Mouse (Mus musculus) kidney, embryonic 14.5 days (tissue): ENCODE measurements around the gene Mindy1. TPM values are rescaled to one million over a fixed set of nuclear protein-coding genes. Genes with fewer than 3 reads are reported as not detected.

Experiments used
- ATAC-seq: fragments of 200-750 bp; cut with Nextera tagmentation; 2 replicates; pipeline ENCODE4 v1.8.0; 2017; ENCODE audit warnings: moderate number of reproducible peaks, mild to moderate bottlenecking, moderate TSS enrichment, moderate library complexity; ENCODE audit not compliant: low FRiP score, low TSS enrichment
- H3K27ac ChIP-seq: fragments of 300-500 bp; sonication (generic); 2 replicates; pipeline ENCODE4 v1.5.1; 2014; ENCODE audit warnings: low read depth, mild to moderate bottlenecking, low read length, moderate library complexity, mixed read lengths
- H3K27me3 ChIP-seq: fragments of 300-500 bp; sonication (generic); 2 replicates; pipeline ENCODE4 v1.6.1; 2014; ENCODE audit warnings: mild to moderate bottlenecking, low read length; ENCODE audit not compliant: control insufficient read depth, insufficient read depth
- H3K36me3 ChIP-seq: fragments of 300-500 bp; sonication (generic); 2 replicates; pipeline ENCODE4 v1.6.1; 2014; ENCODE audit warnings: low read length, mixed read lengths; ENCODE audit not compliant: control insufficient read depth, insufficient read depth
- H3K4me1 ChIP-seq: fragments of 300-500 bp; sonication (generic); 2 replicates; pipeline ENCODE4 v1.6.1; 2014; ENCODE audit warnings: low read length, mixed read lengths; ENCODE audit not compliant: control insufficient read depth, insufficient read depth
- H3K4me2 ChIP-seq: fragments of 300-500 bp; sonication (generic); replicated peaks from 2 replicates; pipeline ENCODE4 v1.6.1; 2014; ENCODE audit warnings: low read depth, mild to moderate bottlenecking, low read length
- H3K4me3 ChIP-seq: fragments of 300-500 bp; sonication (generic); 2 replicates; pipeline ENCODE4 v1.5.1; 2014; ENCODE audit warnings: mild to moderate bottlenecking, low read length
- H3K9ac ChIP-seq: fragments of 300-500 bp; sonication (generic); 2 replicates; pipeline ENCODE4 v1.6.1; 2014; ENCODE audit warnings: low read depth, mild to moderate bottlenecking, low read length, moderate library complexity
- H3K9me3 ChIP-seq: fragments of 300-500 bp; sonication (generic); 2 replicates; pipeline ENCODE4 v1.6.1; 2016; ENCODE audit warnings: low read length; ENCODE audit not compliant: control insufficient read depth
- WGBS: fragments of 180-500 bp; shearing (Covaris S2); extraction: QIAGEN DNeasy Blood & Tissue Kit; methylation state at CpG from one replicate; pipeline ENCODE4 v1.1.7; 2014; 5-methylcytosine and 5-hydroxymethylcytosine counted together
- polyA plus RNA-seq: library from polyadenylated mRNA; unstranded; fragments of >200 nt; fragmentation: Nextera tagmentation; extraction: Ambion mirVana; gene quantifications from 2 replicates; pipeline ENCODE4 v1.2.1, GENCODE M21; 2014

Gene Mindy1
- polyA plus RNA-seq, 1 experiment from 2014 or later, result 40.9 TPM

GRCm38 (mm10) chr3:95294316-95294715, 13.2 kb downstream of the Mindy1 start:
- H3K4me1 ChIP-seq, result no peaks in the 10 kb centered on the region; the same call in 1 of the 2 replicates
- WGBS, result 89% methylated on average over 7 of the region's 7 CpGs
- H3K27ac ChIP-seq, result no peak overlapping the region
- no peak overlapping the region for H3K4me2 ChIP-seq
- no peaks in the 10 kb centered on the region for H3K27me3 ChIP-seq
- peaks cover 38% of the 10 kb centered on the region for H3K36me3 ChIP-seq
- ATAC-seq, result no peak
- H3K9me3 ChIP-seq, result no peaks in the 10 kb centered on the region
- no peak overlapping the region for H3K9ac ChIP-seq
- no peak overlapping the region for H3K4me3 ChIP-seq

- Histone ChIP-seq H3K9ac (no peak overlapping the region), H3K36me3 (peaks cover 38% of the 10 kb centered on the region), H3K27ac (no peak overlapping the region), H3K9me3 (no peaks in the 10 kb centered on the region), H3K4me1 (no peaks in the 10 kb centered on the region; the same call in 1 of the 2 replicates), H3K27me3 (no peaks in the 10 kb centered on the region), H3K4me2 (no peak overlapping the region), H3K4me3 (no peak overlapping the region)
- WGBS, result 87% methylated on average over 5 of the region's 5 CpGs
- no peak for ATAC-seq
These were observed 13.6 kb downstream of the Mindy1 start for GRCm38 (mm10) chr3:95294718-95295117.

GRCm38 (mm10) chr3:95295321-95296102, 14.4 kb downstream of the Mindy1 start:
- Histone ChIP-seq H3K9ac (no peak overlapping the region), H3K36me3 (peaks cover 36% of the 10 kb centered on the region), H3K4me1 (no peaks in the 10 kb centered on the region; the same call in 1 of the 2 replicates), H3K9me3 (no peaks in the 10 kb centered on the region), H3K27ac (no peak overlapping the region), H3K4me2 (no peak overlapping the region), H3K4me3 (no peak overlapping the region), H3K27me3 (no peaks in the 10 kb centered on the region)
- WGBS, result 73% methylated on average over 11 of the region's 11 CpGs
- ATAC-seq, result 0 out of 2 replicates have a peak, but pooled peaks have one; percentile 29

GRCm38 (mm10) chr3:95296103-95296469, 14.9 kb downstream of the Mindy1 start:
- ATAC-seq, result peak; percentile 48; the same call in 1 of the 2 replicates
- Histone ChIP-seq H3K4me3 (no peak overlapping the region), H3K9me3 (no peaks in the 10 kb centered on the region), H3K9ac (no peak overlapping the region), H3K36me3 (peaks cover 33% of the 10 kb centered on the region), H3K27ac (no peak overlapping the region), H3K27me3 (no peaks in the 10 kb centered on the region), H3K4me2 (no peak overlapping the region), H3K4me1 (no peaks in the 10 kb centered on the region; the same call in 1 of the 2 replicates)
- WGBS, result 12% methylated on average over 5 of the region's 5 CpGs

- no peaks in the 10 kb centered on the region for H3K9me3 ChIP-seq
- H3K36me3 ChIP-seq, result peaks cover 22% of the 10 kb centered on the region
- ATAC-seq, result no peak
- 83% methylated on average over 7 of the region's 7 CpGs for WGBS
- H3K4me3 ChIP-seq, result no peak overlapping the region
- H3K27me3 ChIP-seq, result no peaks in the 10 kb centered on the region
- H3K9ac ChIP-seq, result no peak overlapping the region
- no peak overlapping the region for H3K27ac ChIP-seq
- H3K4me1 ChIP-seq, result no peaks in the 10 kb centered on the region; the same call in 1 of the 2 replicates
- no peak overlapping the region for H3K4me2 ChIP-seq
These were observed 16.9 kb downstream of the Mindy1 start for GRCm38 (mm10) chr3:95298018-95298417.

- Histone ChIP-seq H3K9ac (no peak overlapping the region), H3K36me3 (no peaks in the 10 kb centered on the region), H3K4me3 (no peak overlapping the region), H3K4me1 (no peaks in the 10 kb centered on the region; the same call in 1 of the 2 replicates), H3K27ac (no peak overlapping the region), H3K9me3 (no peaks in the 10 kb centered on the region), H3K4me2 (no peak overlapping the region), H3K27me3 (no peaks in the 10 kb centered on the region)
- WGBS, result 82% methylated on average over 3 of the region's 3 CpGs
- ATAC-seq, result no peak
These were observed 20.2 kb downstream of the Mindy1 start for GRCm38 (mm10) chr3:95301204-95301796.

GRCm38 (mm10) chr3:95306244-95306643, 25.1 kb downstream of the Mindy1 start:
- Histone ChIP-seq H3K36me3 (no peaks in the 10 kb centered on the region), H3K27me3 (no peaks in the 10 kb centered on the region), H3K4me3 (no peak overlapping the region), H3K4me2 (no peak overlapping the region), H3K9me3 (no peaks in the 10 kb centered on the region), H3K4me1 (no peaks in the 10 kb centered on the region), H3K27ac (no peak overlapping the region), H3K9ac (no peak overlapping the region)
- no peak for ATAC-seq
- whole genome bisulfite sequencing, result 85% methylated on average over 4 of the region's 4 CpGs

GRCm38 (mm10) chr3:95307100-95307499, 26.0 kb downstream of the Mindy1 start, which contains the start of gene Anxa9:
Gene Anxa9, minus strand, starts transcription at chr3:95307176.
- peak within 1 kb of the TSS; percentile 42 for H3K27ac ChIP-seq
- no peaks in the 10 kb centered on the region for H3K27me3 ChIP-seq
- ATAC-seq, result peak; percentile 33; the same call in 1 of the 2 replicates
- no peaks in the 10 kb centered on the region for H3K36me3 ChIP-seq
- H3K4me2 ChIP-seq, result no peak within 1 kb of the TSS
- no peaks in the 10 kb centered on the region for H3K9me3 ChIP-seq
- WGBS, result 53% methylated on average over 7 of the region's 7 CpGs
- H3K4me3 ChIP-seq, result no peak within 1 kb of the TSS
- H3K4me1 ChIP-seq, result no peaks in the 10 kb centered on the region
- no peak within 1 kb of the TSS for H3K9ac ChIP-seq

- H3K27ac ChIP-seq, result no peak overlapping the region
- no peak for ATAC-seq
- H3K9me3 ChIP-seq, result no peaks in the 10 kb centered on the region
- 72% methylated on average over 3 of the region's 3 CpGs for WGBS
- no peaks in the 10 kb centered on the region for H3K36me3 ChIP-seq
- H3K9ac ChIP-seq, result no peak overlapping the region
- H3K4me3 ChIP-seq, result no peak overlapping the region
- H3K4me1 ChIP-seq, result no peaks in the 10 kb centered on the region
- no peak overlapping the region for H3K4me2 ChIP-seq
- H3K27me3 ChIP-seq, result no peaks in the 10 kb centered on the region
These were observed 29.4 kb downstream of the Mindy1 start for GRCm38 (mm10) chr3:95310496-95310895.
